1 mouse cellular context compared by ENCODE assay signal in genomic region chr4:117772960-117773359, GRCm38 (mm10).
TF ChIP-seq lines count a peak whose summit lies in the region.

No protein-coding gene starts in this region.

TF ChIP-seq in MEL, 35 proteins besides CTCF, POLR2A, EP300 and RAD21 (continued from another document):
- TF ChIP-seq SIN3A (IDR thresholded peaks at IDR 0.05; ENCODE audit: low read length) (peak; percentile 66), ZKSCAN1 (IDR thresholded peaks at IDR 0.05; ENCODE audit: low read depth, low read length) (no peak; the same call in 1 of the 2 replicates), MEF2A (IDR thresholded peaks at IDR 0.05; ENCODE audit: extremely low read depth, insufficient replicate concordance, low read depth, low read length, poor library complexity, severe bottlenecking) (no peak)
